Mouse (Mus musculus) hindbrain, embryonic 11.5 days (tissue): ENCODE results near the gene Lrp5. TPM values are rescaled to one million over a fixed set of nuclear protein-coding genes. Genes with fewer than 3 reads are reported as not detected.
A peak's percentile ranks its signal among the peaks of the same experiment; 100 is the strongest.

ENCODE experiments used
- ATAC-seq: fragments of 200-750 bp; cut with Nextera tagmentation; 2 replicates; pipeline ENCODE4 v1.8.0; 2017; ENCODE audit warnings: mild to moderate bottlenecking, moderate TSS enrichment, moderate library complexity; ENCODE audit not compliant: low FRiP score
- DNase-seq: peaks from one replicate; pipeline ENCODE4 v3.0.0-alpha.2; 2015; ENCODE audit warnings: low spot score
- H3K27ac ChIP-seq: fragments of 300-500 bp; sonication (generic); 2 replicates; pipeline ENCODE4 v1.5.1; 2014; ENCODE audit warnings: mild to moderate bottlenecking, low read depth, low read length
- H3K27me3 ChIP-seq: fragments of 300-500 bp; sonication (generic); 2 replicates; pipeline ENCODE4 v1.6.1; 2014; ENCODE audit warnings: mild to moderate bottlenecking, low read length, moderate library complexity, mixed read lengths; ENCODE audit not compliant: control insufficient read depth, insufficient read depth
- H3K36me3 ChIP-seq: fragments of 300-500 bp; sonication (generic); 2 replicates; pipeline ENCODE4 v1.6.1; 2014; ENCODE audit warnings: mild to moderate bottlenecking, low read length, moderate library complexity, mixed read lengths; ENCODE audit not compliant: control insufficient read depth, insufficient read depth
- H3K4me1 ChIP-seq: fragments of 300-500 bp; sonication (generic); replicated peaks from 2 replicates; pipeline ENCODE4 v1.6.1; 2014; ENCODE audit warnings: low read length, mixed read lengths; ENCODE audit not compliant: control insufficient read depth, insufficient read depth
- H3K4me2 ChIP-seq: fragments of 300-500 bp; sonication (generic); replicated peaks from 2 replicates; pipeline ENCODE4 v1.6.1; 2014; ENCODE audit warnings: mild to moderate bottlenecking, low read depth, low read length
- H3K4me3 ChIP-seq: fragments of 300-500 bp; sonication (generic); 2 replicates; pipeline ENCODE4 v1.5.1; 2014; ENCODE audit warnings: low read depth, low read length
- H3K9ac ChIP-seq: fragments of 300-500 bp; sonication (generic); 2 replicates; pipeline ENCODE4 v1.6.1; 2014; ENCODE audit warnings: low read depth, low read length
- H3K9me3 ChIP-seq: fragments of 300-500 bp; sonication (generic); 2 replicates; pipeline ENCODE4 v1.6.1; 2016; ENCODE audit warnings: low read length; ENCODE audit not compliant: control insufficient read depth
- whole genome bisulfite sequencing: fragments of 180-500 bp; shearing (Covaris S2); extraction: QIAGEN DNeasy Blood & Tissue Kit; methylation state at CpG from one replicate; pipeline ENCODE4 v1.1.7; 2014; 5-methylcytosine and 5-hydroxymethylcytosine counted together
- polyA plus RNA-seq: library from polyadenylated mRNA; unstranded; fragments of >200 nt; fragmentation: Nextera tagmentation; extraction: Ambion mirVana; gene quantifications from 2 replicates; pipeline ENCODE4 v1.2.1, GENCODE M21; 2014

Lrp5 gene
- polyA plus RNA-seq, 1 experiment from 2014 or later = 5.1 TPM

DNA sequence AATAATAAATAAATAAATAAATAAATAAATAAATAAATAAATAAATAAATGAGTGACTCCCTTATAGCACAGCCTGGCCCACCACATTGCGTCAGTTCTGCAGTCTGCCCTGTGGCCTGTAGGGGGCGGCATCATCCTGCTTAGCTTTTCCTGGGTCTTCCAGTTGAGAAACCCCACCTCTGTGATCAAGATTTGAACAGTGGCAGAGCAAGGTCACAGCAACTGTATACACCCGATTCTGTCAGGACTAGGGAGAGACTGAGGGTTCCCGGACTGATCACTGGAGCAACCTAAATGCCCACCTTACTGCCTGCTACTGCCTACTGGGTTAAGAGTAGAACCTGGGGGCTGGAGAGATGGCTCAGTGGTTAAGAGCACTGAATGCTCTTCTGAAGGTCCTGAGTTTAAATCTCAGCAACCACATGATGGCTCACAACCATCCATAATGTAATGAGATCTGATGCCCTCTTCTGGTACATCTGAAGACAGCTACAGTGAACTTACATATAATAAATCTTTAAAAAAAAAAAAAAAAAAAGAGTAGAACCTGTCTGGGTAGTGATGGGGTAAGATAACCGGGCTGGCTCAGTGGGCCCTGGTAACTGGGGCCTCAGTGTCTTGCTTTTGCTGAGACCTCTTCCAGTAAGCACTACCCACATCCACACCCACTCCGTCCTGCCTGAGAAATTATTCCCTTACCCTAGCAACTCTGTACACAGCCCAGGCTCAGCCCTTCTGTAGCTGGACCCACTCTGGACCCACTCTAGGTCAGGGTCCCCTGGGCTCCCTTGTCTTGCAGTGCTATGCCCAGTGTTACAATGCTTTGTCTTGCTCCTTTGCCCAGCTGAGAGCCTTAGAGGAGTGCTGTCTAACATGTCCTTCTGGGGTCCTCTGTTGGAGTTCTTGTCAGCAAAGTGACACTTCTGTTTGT lies 13.4 kb upstream of the Lrp5 start:
- WGBS = 40% methylated on average over 6 of the region's 6 CpGs
- no peak overlapping the region for H3K27ac ChIP-seq
- H3K9me3 ChIP-seq = no peaks in the 10 kb centered on the region
- H3K36me3 ChIP-seq = no peaks in the 10 kb centered on the region
- no peak overlapping the region for H3K4me2 ChIP-seq
- DNase-seq (peak; percentile 88), ATAC-seq (peak; percentile 57)
- no peaks in the 10 kb centered on the region for H3K4me1 ChIP-seq
- no peaks in the 10 kb centered on the region for H3K27me3 ChIP-seq
- no peak overlapping the region for H3K9ac ChIP-seq
- H3K4me3 ChIP-seq = no peak overlapping the region

DNA sequence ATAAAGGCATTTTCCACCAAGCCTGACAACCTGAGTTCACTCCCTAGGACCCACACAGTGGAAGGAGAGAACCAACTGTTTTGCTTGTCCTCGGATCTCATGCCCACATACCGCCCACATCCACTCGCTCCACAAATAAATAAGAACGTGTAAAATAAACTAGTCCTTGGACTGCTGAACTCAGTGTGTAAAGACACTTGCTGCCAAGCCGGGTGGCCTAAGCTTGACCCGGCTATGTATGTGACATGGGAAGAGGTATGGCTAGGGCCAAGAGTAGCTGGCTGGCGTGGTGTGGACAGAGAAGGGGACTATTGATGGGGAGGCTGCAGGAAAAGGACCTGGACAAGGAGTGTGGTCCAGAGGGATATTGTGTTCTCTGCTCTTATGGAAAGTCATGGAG lies 11.7 kb upstream of the Lrp5 start:
- H3K9ac ChIP-seq = no peak overlapping the region
- no peaks in the 10 kb centered on the region for H3K27me3 ChIP-seq
- WGBS = 90% methylated on average over 7 of the region's 7 CpGs
- DNase-seq (no peak), ATAC-seq (no peak)
- no peaks in the 10 kb centered on the region for H3K36me3 ChIP-seq
- no peaks in the 10 kb centered on the region for H3K4me1 ChIP-seq
- H3K4me2 ChIP-seq = no peak overlapping the region
- H3K9me3 ChIP-seq = no peaks in the 10 kb centered on the region
- no peak overlapping the region for H3K27ac ChIP-seq
- H3K4me3 ChIP-seq = no peak overlapping the region

DNA sequence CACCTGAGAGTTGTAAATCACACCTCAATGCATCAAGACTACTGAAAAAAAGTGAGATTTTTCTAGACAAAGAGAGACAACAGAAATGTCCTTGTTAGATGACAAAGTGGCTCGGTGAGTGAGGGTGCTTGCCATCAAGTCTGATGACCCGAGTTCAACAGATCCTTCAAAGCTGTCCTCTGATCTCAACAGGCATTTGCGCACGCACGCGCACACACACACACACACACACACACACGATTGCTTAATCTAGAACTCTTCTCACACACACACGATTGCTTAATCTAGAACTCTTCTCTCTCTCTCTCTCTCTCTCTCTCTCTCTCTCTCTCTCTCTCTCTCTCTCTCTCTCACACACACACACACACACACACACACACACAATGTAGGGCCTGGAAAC lies 9.6 kb upstream of the Lrp5 start:
- 92% methylated on average over 8 of the region's 8 CpGs for WGBS
- no peak overlapping the region for H3K27ac ChIP-seq
- no peak for ATAC-seq

DNA sequence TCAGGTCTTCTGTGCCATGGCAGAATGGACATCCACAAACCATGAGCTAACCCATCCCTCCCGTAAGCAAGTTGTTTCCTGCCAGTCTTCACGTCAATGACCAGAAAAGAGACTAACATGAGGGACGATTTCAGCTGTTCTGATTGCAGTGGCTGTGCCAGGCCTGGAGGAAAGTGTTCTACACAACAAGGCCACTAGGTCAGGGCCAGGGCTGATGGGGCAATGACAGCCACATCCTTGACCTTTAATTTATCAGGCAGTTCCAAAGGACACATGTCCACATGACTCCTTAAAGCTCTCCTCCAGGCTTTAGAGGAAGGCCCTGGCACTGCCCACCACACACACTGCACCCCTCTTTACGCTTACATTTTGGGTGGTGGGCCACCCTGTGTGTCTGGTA lies 9.1 kb upstream of the Lrp5 start:
- H3K4me2 ChIP-seq = no peak overlapping the region
- no peak overlapping the region for H3K4me3 ChIP-seq
- H3K9ac ChIP-seq = no peak overlapping the region
- WGBS = 86% methylated on average over 4 of the region's 4 CpGs
- ATAC-seq (no peak), DNase-seq (no peak)
- H3K27me3 ChIP-seq = no peaks in the 10 kb centered on the region
- H3K4me1 ChIP-seq = no peaks in the 10 kb centered on the region
- H3K27ac ChIP-seq = no peak overlapping the region
- no peaks in the 10 kb centered on the region for H3K36me3 ChIP-seq
- H3K9me3 ChIP-seq = no peaks in the 10 kb centered on the region

More for the DNA sequence above, 9.6 kb upstream of the Lrp5 start:
- Histone ChIP-seq H3K4me1 (no peaks in the 10 kb centered on the region), H3K27me3 (no peaks in the 10 kb centered on the region), H3K9me3 (no peaks in the 10 kb centered on the region), H3K4me2 (no peak overlapping the region), H3K36me3 (no peaks in the 10 kb centered on the region), H3K4me3 (no peak overlapping the region), H3K9ac (no peak overlapping the region)
- no peak for DNase-seq

DNA sequence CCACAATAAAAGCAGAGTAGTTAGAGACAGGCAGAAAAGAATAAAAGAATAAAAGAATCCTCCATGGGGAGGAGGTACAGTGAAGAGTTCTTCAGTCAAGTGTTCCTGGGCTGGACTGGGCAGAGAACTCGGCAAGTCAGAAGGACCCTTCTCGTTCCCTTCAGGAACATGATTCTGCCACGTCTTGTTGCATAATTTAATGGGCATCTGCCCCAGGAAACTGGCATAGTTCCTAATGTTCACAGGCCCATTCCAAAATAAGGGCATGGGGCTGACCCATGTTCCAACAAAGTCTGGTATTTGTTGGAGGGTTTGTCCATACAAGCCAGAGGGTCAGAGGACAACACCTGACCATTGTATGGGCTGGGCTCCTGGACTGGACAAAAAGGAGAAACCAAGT lies 8.6 kb upstream of the Lrp5 start:
- Histone ChIP-seq H3K4me3 (no peak overlapping the region), H3K27me3 (no peaks in the 10 kb centered on the region), H3K9me3 (no peaks in the 10 kb centered on the region), H3K27ac (no peak overlapping the region), H3K36me3 (no peaks in the 10 kb centered on the region), H3K4me1 (no peaks in the 10 kb centered on the region), H3K4me2 (no peak overlapping the region), H3K9ac (no peak overlapping the region)
- 89% methylated on average over 3 of the region's 3 CpGs for WGBS
- DNase-seq (no peak), ATAC-seq (no peak)

DNA sequence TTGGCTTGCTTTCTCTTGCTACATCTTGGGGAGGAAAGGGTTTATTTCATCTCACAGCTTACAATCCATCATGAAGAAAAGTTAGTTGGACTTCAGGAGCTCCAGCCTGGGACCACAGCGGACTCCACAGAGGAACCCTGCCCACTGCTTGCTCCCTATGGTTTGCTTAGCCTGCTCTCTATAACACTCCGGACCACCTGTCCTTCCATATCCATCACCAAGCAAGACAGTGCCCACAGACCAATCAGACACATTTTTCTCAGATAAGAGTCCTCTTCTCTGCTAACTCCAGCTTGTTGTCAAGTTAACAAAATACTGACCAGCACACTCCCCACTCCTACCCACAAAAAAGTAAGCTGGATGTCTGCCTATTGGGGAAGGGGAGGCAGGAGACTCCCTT lies 8.1 kb upstream of the Lrp5 start:
- ATAC-seq (no peak), DNase-seq (no peak)
- Histone ChIP-seq H3K9ac (no peak overlapping the region), H3K4me2 (no peak overlapping the region), H3K36me3 (no peaks in the 10 kb centered on the region), H3K27ac (no peak overlapping the region), H3K27me3 (no peaks in the 10 kb centered on the region), H3K9me3 (no peaks in the 10 kb centered on the region), H3K4me3 (no peak overlapping the region), H3K4me1 (no peaks in the 10 kb centered on the region)
- 85% methylated on average over 2 of the region's 2 CpGs for WGBS

DNA sequence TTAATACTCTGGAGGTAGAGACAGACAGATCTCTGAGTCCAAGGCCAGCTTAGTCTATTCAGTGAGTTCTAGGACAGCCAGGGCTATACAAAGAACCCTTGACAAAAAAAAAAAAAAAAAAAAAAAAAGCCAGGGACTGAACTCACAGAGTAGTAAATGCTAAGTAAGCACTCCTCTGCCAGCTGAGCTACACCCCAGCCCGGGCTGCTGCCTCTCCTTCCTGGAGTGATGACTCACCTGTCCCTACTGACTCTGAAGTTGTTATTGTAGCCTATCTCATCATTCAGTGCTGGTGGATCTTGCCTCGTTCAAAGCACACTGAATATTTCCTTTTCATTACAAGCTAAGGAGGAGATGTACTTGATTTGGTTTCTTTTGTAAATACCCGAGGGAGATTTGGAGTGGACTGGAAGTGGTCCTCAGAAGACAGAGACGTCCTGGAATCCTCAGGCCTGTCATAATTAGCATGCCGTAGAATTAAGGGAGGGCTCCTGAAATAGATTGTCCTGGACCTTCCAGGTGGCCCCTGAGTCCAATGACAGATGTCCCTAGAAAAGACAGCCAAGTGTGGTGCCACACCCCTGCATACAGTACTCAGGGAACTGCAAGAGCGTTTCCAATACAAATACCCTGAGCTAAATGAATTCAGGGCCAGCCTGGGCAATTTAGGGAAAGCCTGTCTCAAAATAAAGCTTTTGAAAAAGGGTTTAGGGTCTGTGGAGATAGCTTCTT lies 6.2 kb upstream of the Lrp5 start:
- no peaks in the 10 kb centered on the region for H3K9me3 ChIP-seq

DNA sequence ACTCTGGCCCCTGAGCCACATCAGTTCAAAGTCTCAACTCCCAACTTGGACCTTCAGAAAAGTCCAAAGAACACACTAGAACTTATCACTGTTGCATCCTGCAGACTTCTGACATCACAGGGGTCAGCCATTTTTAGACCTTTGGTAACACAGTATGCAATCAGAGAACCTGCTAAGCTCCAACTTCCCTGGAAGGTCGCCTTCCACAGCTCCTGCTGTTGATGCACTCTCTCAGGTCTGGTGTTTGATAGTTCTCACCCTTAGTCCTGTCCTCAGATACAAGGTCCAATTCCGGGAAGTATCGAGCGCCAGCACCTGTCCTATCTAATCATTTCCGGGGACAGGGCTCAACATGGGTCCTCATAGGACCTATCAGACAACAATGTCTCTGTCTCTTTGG lies 5.0 kb upstream of the Lrp5 start:
- Histone ChIP-seq H3K27me3 (peaks cover 3% of the 10 kb centered on the region; the same call in 1 of the 2 replicates), H3K27ac (no peak overlapping the region), H3K36me3 (no peaks in the 10 kb centered on the region), H3K9me3 (no peaks in the 10 kb centered on the region), H3K4me2 (no peak overlapping the region), H3K4me3 (no peak overlapping the region), H3K9ac (no peak overlapping the region), H3K4me1 (no peaks in the 10 kb centered on the region)
- 93% methylated on average over 5 of the region's 5 CpGs for WGBS
- ATAC-seq = no peak
- DNase-seq = no peak

More for the DNA sequence above, 6.2 kb upstream of the Lrp5 start:
- Histone ChIP-seq H3K9ac (no peak overlapping the region), H3K4me3 (no peak overlapping the region), H3K27me3 (no peaks in the 10 kb centered on the region), H3K36me3 (no peaks in the 10 kb centered on the region), H3K27ac (no peak overlapping the region), H3K4me2 (no peak overlapping the region), H3K4me1 (no peaks in the 10 kb centered on the region)
- DNase-seq = no peak
- no peak for ATAC-seq
- WGBS = 71% methylated on average over 6 of the region's 6 CpGs
